Mouse (Mus musculus) ES-Bruce4 (cell line): Measurements from ENCODE around the gene Ulk2.
"Not testable (repeated sequence)": the region's sequence is repeated elsewhere in the genome, so short reads cannot be mapped to it uniquely, and the experiment has no call there.

Experiments used
- CTCF ChIP-seq: IDR thresholded peaks from one replicate; pipeline ENCODE4 v1.8.1; 2011; ENCODE audit warnings: low read depth, low read length
- EP300 ChIP-seq: IDR thresholded peaks from 2 replicates; pipeline ENCODE4 v1.6.1; 2011; ENCODE audit warnings: low read depth, low read length; ENCODE audit not compliant: insufficient read depth
- POLR2A ChIP-seq: IDR thresholded peaks from one replicate; pipeline ENCODE4 v1.8.1; 2011; ENCODE audit warnings: low read length; ENCODE audit not compliant: insufficient read depth

- TF ChIP-seq POLR2A, EP300, CTCF: not testable (repeated sequence)
Measured at GRCm38 (mm10) chr11:61782526-61782925, 72.3 kb downstream of the Ulk2 start.
